Mouse (Mus musculus) bone marrow, adult 2 months (tissue): ENCODE results near the gene Pak1. TPM values are rescaled to one million over a fixed set of nuclear protein-coding genes. Genes with fewer than 3 reads are reported as not detected.

ENCODE experiments used
- H3K27ac ChIP-seq: fragments of 200-500 bp; 2 replicates; pipeline ENCODE4 v1.5.1; 2012; ENCODE audit warnings: low read depth, mild to moderate bottlenecking, control low read depth, inconsistent platforms, low read length; ENCODE audit not compliant: control insufficient read depth, poor library complexity, insufficient read depth
- H3K4me1 ChIP-seq: fragments of 200-500 bp; 2 replicates; pipeline ENCODE4 v1.6.1; 2011; ENCODE audit warnings: low read length; ENCODE audit not compliant: control insufficient read depth, insufficient read depth
- H3K4me3 ChIP-seq: fragments of 200-500 bp; replicated peaks from 2 replicates; pipeline ENCODE3; 2011; ENCODE audit warnings: mild to moderate bottlenecking, low read depth, low read length, control low read depth; ENCODE audit not compliant: control insufficient read depth
- CTCF ChIP-seq: fragments of 200-500 bp; IDR thresholded peaks from 2 replicates; pipeline ENCODE4 v1.5.1; 2011; ENCODE audit warnings: low read length, control low read depth; ENCODE audit not compliant: control insufficient read depth, insufficient read depth
- POLR2A ChIP-seq: fragments of 200-500 bp; IDR thresholded peaks from 2 replicates; pipeline ENCODE4 v1.6.1; 2011; ENCODE audit warnings: low read depth, mild to moderate bottlenecking, control low read depth, low read length, borderline replicate concordance; ENCODE audit not compliant: control insufficient read depth
- WGBS: fragments of 180-500 bp; shearing (Covaris S2); methylation state at CpG from one replicate; pipeline ENCODE4 v1.1.7; 2018; 5-methylcytosine and 5-hydroxymethylcytosine counted together
- polyA plus RNA-seq: library from polyadenylated mRNA; stranded (reverse); fragments of >200 nt; gene quantifications from 2 replicates; pipeline ENCODE4 v1.2.4, GENCODE M21; 2011; ENCODE audit warnings: low replicate concordance; ENCODE audit not compliant: missing spikeins, insufficient read depth, insufficient read length

Gene Pak1
- polyA plus RNA-seq, 1 experiment, result 18.2 TPM

- Histone ChIP-seq H3K4me1 (peaks cover 3% of the 10 kb centered on the region), H3K27ac (peak overlapping the region; percentile 81), H3K4me3 (no peak overlapping the region)
- TF ChIP-seq POLR2A (no peak), CTCF (no peak)
- WGBS, result 59% methylated on average over 18 of the region's 18 CpGs
Observed at GRCm38 (mm10) chr7:97756967-97757881, 31.1 kb upstream of the Pak1 start.

GRCm38 (mm10) chr7:97764591-97764990 lies 23.8 kb upstream of the Pak1 start:
- Histone ChIP-seq H3K4me3 (no peak overlapping the region), H3K4me1 (peaks cover 9% of the 10 kb centered on the region; the same call in 1 of the 2 replicates), H3K27ac (peak overlapping the region; percentile 38; the same call in 1 of the 2 replicates)
- 40% methylated on average over 11 of the region's 11 CpGs for WGBS
- no peak for TF ChIP-seq POLR2A
- no peak for TF ChIP-seq CTCF

GRCm38 (mm10) chr7:97765181-97765962 lies 23.0 kb upstream of the Pak1 start:
- H3K4me1 ChIP-seq, result peaks cover 9% of the 10 kb centered on the region; the same call in 1 of the 2 replicates
- H3K4me3 ChIP-seq, result peak overlapping the region; percentile 30
- H3K27ac ChIP-seq, result peak overlapping the region; percentile 38
- no peak for TF ChIP-seq CTCF
- TF ChIP-seq POLR2A, result no peak
- 34% methylated on average over 21 of the region's 21 CpGs for WGBS

DNA sequence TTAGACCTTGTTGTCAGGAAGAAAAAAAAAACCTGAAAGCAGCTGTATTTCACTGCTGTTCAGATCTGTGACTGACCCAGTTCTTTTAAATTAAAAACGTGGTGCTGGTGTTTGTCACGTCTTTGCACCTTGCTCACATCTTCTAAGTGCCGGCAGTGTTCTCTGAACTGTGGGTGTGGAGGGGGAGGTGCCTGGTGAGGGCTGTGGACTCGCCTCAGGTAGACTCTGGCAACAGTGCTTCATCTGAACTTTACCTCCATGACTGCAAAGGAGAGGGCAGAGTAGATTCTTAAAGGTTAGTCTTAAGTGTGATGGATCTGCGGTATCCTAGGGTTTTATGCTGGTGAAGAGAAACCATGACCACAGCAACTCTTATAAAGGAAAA lies 22.4 kb upstream of the Pak1 start:
- Histone ChIP-seq H3K4me1 (peaks cover 9% of the 10 kb centered on the region; the same call in 1 of the 2 replicates), H3K27ac (no peak overlapping the region), H3K4me3 (no peak overlapping the region)
- no peak for TF ChIP-seq POLR2A
- no peak for TF ChIP-seq CTCF
- 60% methylated on average over 5 of the region's 5 CpGs for WGBS

DNA sequence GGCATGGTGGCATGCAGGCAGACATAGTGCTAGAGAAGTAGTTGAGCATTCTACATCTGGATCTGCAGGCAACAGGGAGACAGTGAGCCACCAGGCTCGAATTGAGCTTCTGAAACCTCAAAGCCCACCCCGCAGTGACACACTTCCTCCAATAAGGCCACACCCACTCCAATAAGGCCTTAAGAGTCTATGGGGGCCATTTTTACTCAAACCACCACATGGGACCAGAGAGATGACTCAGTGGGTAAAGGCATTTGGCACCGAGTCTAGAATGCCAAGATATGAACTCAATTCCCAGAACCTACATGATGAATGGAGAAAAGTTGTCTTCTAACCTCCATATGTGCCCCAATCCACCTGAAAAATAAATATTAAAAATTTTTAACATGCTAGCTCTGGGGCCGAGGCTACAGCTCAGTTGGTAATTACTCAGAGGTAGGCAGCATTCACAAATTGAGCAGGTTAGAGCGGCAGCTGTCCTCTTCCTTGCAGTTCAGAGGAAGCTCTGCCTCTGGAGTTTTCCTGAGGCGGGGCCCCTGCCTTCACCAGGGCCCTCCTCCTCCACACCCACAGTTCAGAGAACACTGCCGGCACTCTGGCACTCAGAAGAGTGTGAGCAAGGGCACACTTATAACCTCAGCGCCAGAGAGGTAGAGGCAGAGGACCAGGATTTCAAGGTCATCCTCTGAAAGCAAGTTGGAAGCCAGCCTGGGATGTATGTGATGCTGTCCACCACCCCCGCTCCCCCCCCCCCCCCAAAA lies 21.8 kb upstream of the Pak1 start:
- Histone ChIP-seq H3K4me1 (peaks cover 9% of the 10 kb centered on the region; the same call in 1 of the 2 replicates), H3K27ac (no peak overlapping the region), H3K4me3 (no peak overlapping the region)
- TF ChIP-seq POLR2A, result no peak
- TF ChIP-seq CTCF, result no peak
- WGBS, result 49% methylated on average over 9 of the region's 9 CpGs

- Histone ChIP-seq H3K4me1 (peaks cover 9% of the 10 kb centered on the region; the same call in 1 of the 2 replicates), H3K27ac (no peak overlapping the region), H3K4me3 (no peak overlapping the region)
- no peak for TF ChIP-seq POLR2A
- no peak for TF ChIP-seq CTCF
- WGBS, result 60% methylated on average over 8 of the region's 8 CpGs
Observed at GRCm38 (mm10) chr7:97767841-97768240, 20.5 kb upstream of the Pak1 start.

- H3K4me3 ChIP-seq, result no peak overlapping the region
- peaks cover 9% of the 10 kb centered on the region; the same call in 1 of the 2 replicates for H3K4me1 ChIP-seq
- TF ChIP-seq CTCF (no peak), POLR2A (no peak)
- WGBS, result 55% methylated on average over 4 of the region's 4 CpGs
- no peak overlapping the region for H3K27ac ChIP-seq
Observed at GRCm38 (mm10) chr7:97769020-97769419, 19.3 kb upstream of the Pak1 start.
